Mouse (Mus musculus) liver, adult 2 months (tissue): ENCODE results near the gene Cope. TPM values are rescaled to one million over a fixed set of nuclear protein-coding genes. Genes with fewer than 3 reads are reported as not detected.

Experiments
- DNase-seq: peaks from one replicate; pipeline ENCODE4 v3.0.0-alpha.2; 2011; ENCODE audit warnings: low read depth, low spot score; ENCODE audit errors: extremely low read depth
- H3K27ac ChIP-seq: fragments of 200-500 bp; replicated peaks from 2 replicates; pipeline ENCODE4 v1.5.1; 2012; ENCODE audit warnings: low read depth, mild to moderate bottlenecking, control low read depth, inconsistent platforms, low read length; ENCODE audit not compliant: insufficient read depth
- H3K27me3 ChIP-seq: fragments of 200-500 bp; 2 replicates; pipeline ENCODE4 v1.6.1; 2012; ENCODE audit warnings: mild to moderate bottlenecking, moderate library complexity, low read length, inconsistent platforms; ENCODE audit not compliant: control insufficient read depth, insufficient read depth
- H3K36me3 ChIP-seq: fragments of 200-500 bp; 2 replicates; pipeline ENCODE4 v1.6.1; 2012; ENCODE audit warnings: low read length, inconsistent platforms; ENCODE audit not compliant: control insufficient read depth, insufficient read depth
- H3K4me1 ChIP-seq: fragments of 200-500 bp; 2 replicates; pipeline ENCODE4 v1.6.1; 2011; ENCODE audit warnings: low read length; ENCODE audit not compliant: control insufficient read depth, insufficient read depth
- H3K4me3 ChIP-seq: fragments of 200-500 bp; 2 replicates; pipeline ENCODE4 v1.5.1; 2011; ENCODE audit warnings: low read depth, mild to moderate bottlenecking, control low read depth, low read length, moderate library complexity; ENCODE audit not compliant: insufficient read depth
- H3K79me2 ChIP-seq: fragments of 200-500 bp; 2 replicates; pipeline ENCODE4 v1.6.1; 2012; ENCODE audit warnings: inconsistent platforms, mild to moderate bottlenecking, low read length, moderate library complexity; ENCODE audit not compliant: control insufficient read depth, insufficient read depth
- H3K9ac ChIP-seq: fragments of 200-500 bp; 2 replicates; pipeline ENCODE4 v1.6.1; 2012; ENCODE audit warnings: low read depth, mild to moderate bottlenecking, control low read depth, inconsistent platforms, low read length
- CTCF ChIP-seq: fragments of 200-500 bp; IDR thresholded peaks from 2 replicates; pipeline ENCODE4 v1.5.1; 2011; ENCODE audit warnings: low read depth, low read length, control low read depth
- POLR2A ChIP-seq: fragments of 200-500 bp; IDR thresholded peaks from 2 replicates; pipeline ENCODE4 v1.6.1; 2011; ENCODE audit warnings: low read length, control low read depth; ENCODE audit not compliant: insufficient read depth; ENCODE audit errors: extremely low read depth
- WGBS: fragments of 180-500 bp; shearing (Covaris S2); methylation state at CpG from one replicate; pipeline ENCODE4 v1.1.7; 2018; 5-methylcytosine and 5-hydroxymethylcytosine counted together
- polyA plus RNA-seq: library from polyadenylated mRNA; depleted of rRNA; stranded (reverse); fragments of >200 nt; gene quantifications from 2 replicates; pipeline ENCODE4 v1.2.3, GENCODE M21; 2012
- total RNA-seq: library from RNA; depleted of rRNA; stranded (reverse); fragments of >200 nt; gene quantifications from 2 replicates; pipeline ENCODE4 v1.2.3, GENCODE M21; 2014

Gene Cope
- total and polyA plus RNA-seq, 2 experiments = 169 to 394 TPM

GRCm38 (mm10) chr8:70315624-70316510 lies 13.5 kb downstream of the Cope start, which contains the start of gene Cers1:
Cers1 (plus strand) TSS chr8:70315775.
- no peak for DNase-seq
- peaks cover 8% of the 10 kb centered on the region for H3K36me3 ChIP-seq
- peak within 1 kb of the TSS; percentile 47 for H3K9ac ChIP-seq
- no peaks in the 10 kb centered on the region for H3K79me2 ChIP-seq
- peaks cover 5% of the 10 kb centered on the region; the same call in 1 of the 2 replicates for H3K4me1 ChIP-seq
- H3K4me3 ChIP-seq = peak within 1 kb of the TSS; percentile 53; the same call in 1 of the 2 replicates
- no peak for TF ChIP-seq CTCF
- no peak for TF ChIP-seq POLR2A
- 5% methylated on average over 66 of the region's 66 CpGs for WGBS
- H3K27ac ChIP-seq = no peak within 1 kb of the TSS
- H3K27me3 ChIP-seq = peaks cover 10% of the 10 kb centered on the region; the same call in 1 of the 2 replicates

- no peak overlapping the region for H3K4me3 ChIP-seq
- no peaks in the 10 kb centered on the region for H3K79me2 ChIP-seq
- no peak for DNase-seq
- H3K27me3 ChIP-seq = peaks cover 10% of the 10 kb centered on the region; the same call in 1 of the 2 replicates
- H3K4me1 ChIP-seq = peaks cover 5% of the 10 kb centered on the region; the same call in 1 of the 2 replicates
- 39% methylated on average over 15 of the region's 15 CpGs for WGBS
- peaks cover 3% of the 10 kb centered on the region; the same call in 1 of the 2 replicates for H3K36me3 ChIP-seq
- TF ChIP-seq CTCF = no peak
- TF ChIP-seq POLR2A = no peak
- H3K9ac ChIP-seq = no peak overlapping the region
- no peak overlapping the region for H3K27ac ChIP-seq
Measured at GRCm38 (mm10) chr8:70316511-70317504, 14.5 kb downstream of the Cope start.

GRCm38 (mm10) chr8:70317872-70318271 lies 15.6 kb downstream of the Cope start:
- no peaks in the 10 kb centered on the region for H3K79me2 ChIP-seq
- peaks cover 5% of the 10 kb centered on the region; the same call in 1 of the 2 replicates for H3K4me1 ChIP-seq
- no peak overlapping the region for H3K4me3 ChIP-seq
- H3K27ac ChIP-seq = no peak overlapping the region
- TF ChIP-seq POLR2A = no peak
- TF ChIP-seq CTCF = no peak
- peaks cover 10% of the 10 kb centered on the region; the same call in 1 of the 2 replicates for H3K27me3 ChIP-seq
- no peak for DNase-seq
- H3K9ac ChIP-seq = no peak overlapping the region
- 90% methylated on average over 5 of the region's 5 CpGs for WGBS
- no peaks in the 10 kb centered on the region for H3K36me3 ChIP-seq

- Histone ChIP-seq H3K4me1 (no peaks in the 10 kb centered on the region), H3K36me3 (no peaks in the 10 kb centered on the region), H3K9ac (no peak overlapping the region), H3K79me2 (no peaks in the 10 kb centered on the region), H3K4me3 (no peak overlapping the region), H3K27ac (no peak overlapping the region), H3K27me3 (no peaks in the 10 kb centered on the region)
- DNase-seq = no peak
- TF ChIP-seq POLR2A (no peak), CTCF (no peak)
- WGBS = 91% methylated on average over 3 of the region's 3 CpGs
Measured at GRCm38 (mm10) chr8:70323716-70324115, 21.4 kb downstream of the Cope start.

- Histone ChIP-seq H3K4me3 (no peak overlapping the region), H3K79me2 (no peaks in the 10 kb centered on the region), H3K4me1 (no peaks in the 10 kb centered on the region), H3K27me3 (no peaks in the 10 kb centered on the region), H3K36me3 (peaks cover 15% of the 10 kb centered on the region), H3K27ac (no peak overlapping the region), H3K9ac (no peak overlapping the region)
- TF ChIP-seq CTCF = no peak
- TF ChIP-seq POLR2A = no peak
- WGBS = 85% methylated on average over 6 of the region's 6 CpGs
- DNase-seq = no peak
Measured at GRCm38 (mm10) chr8:70327512-70327911, 25.2 kb downstream of the Cope start.
